Mouse (Mus musculus): Measurements from ENCODE around the gene Prr18. TPM values are rescaled to one million over a fixed set of nuclear protein-coding genes. Genes with fewer than 3 reads are reported as not detected.
A peak's percentile ranks its signal among the peaks of the same experiment; 100 is the strongest.
"Not testable (repeated sequence)": the region's sequence is repeated elsewhere in the genome, so short reads cannot be mapped to it uniquely, and the experiment has no call there.

The Prr18 gene
- under 1 TPM; 0.14 to 0.18 TPM for total RNA-seq (2021)
- long read RNA-seq, experiment 1 = 0 reads
- long read RNA-seq, experiment 2 = 0 reads

DNA sequence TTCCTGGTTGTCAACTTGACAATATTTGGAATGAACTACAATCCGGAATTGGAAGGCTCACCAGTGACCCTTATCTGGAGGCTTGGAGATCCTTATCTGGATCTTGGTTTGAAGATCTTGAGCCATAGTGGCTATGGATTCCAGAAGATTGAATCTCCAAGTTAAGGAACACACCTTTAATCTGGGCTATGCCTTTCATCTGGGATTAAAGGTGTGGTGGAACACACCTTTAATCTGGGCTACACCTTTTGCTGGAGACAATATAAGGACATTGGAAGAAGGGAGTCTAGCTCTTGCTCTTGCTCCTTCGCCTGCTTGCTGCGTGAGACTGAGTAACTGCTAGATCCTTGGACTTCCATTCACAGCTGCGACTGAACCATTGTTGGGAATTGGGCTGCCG is at the start of gene Prr18:
Gene Prr18, plus strand, starts transcription at position 301 of the 400 bp plus-strand sequence.
- intact Hi-C loops (cut with DNase I; ENCODE audit: low total_unique reads); DNase-seq: not testable (repeated sequence)

- DNase-seq = no peak
- intact Hi-C loops (cut with DNase I; ENCODE audit: low total_unique reads) = no loop called here
These were observed 47.1 kb upstream of the Prr18 start for GRCm38 (mm10) chr17:8289993-8290679.

DNA sequence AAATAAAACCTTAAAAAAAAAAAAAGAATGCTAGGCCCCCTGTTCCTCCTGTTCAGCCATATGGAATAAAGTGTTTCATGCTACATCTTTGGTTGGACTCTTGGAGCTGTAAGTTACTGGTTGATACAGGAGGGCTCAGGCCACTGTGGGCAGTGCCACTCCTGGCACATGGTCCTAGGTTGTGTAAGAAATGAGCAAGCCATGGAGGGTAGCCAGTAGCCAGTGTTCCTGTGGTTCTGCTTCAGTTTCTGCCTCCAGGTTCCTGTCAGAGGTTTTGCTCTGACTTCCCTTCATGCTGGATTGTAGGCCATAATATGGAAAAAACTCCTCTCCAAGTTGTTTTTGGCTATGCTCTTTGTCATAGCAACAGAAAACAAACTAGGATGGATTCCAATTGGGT is 46.5 kb upstream of the Prr18 start:
- no peak for DNase-seq
- intact Hi-C loops (cut with DNase I; ENCODE audit: low total_unique reads) = no loop called here

- DNase-seq = no peak
- intact Hi-C loops (cut with DNase I; ENCODE audit: low total_unique reads) = loop anchor here (5.0 kb wide), 1 partner anchor 34 kb away; no protein-coding TSS in a partner anchor
These were observed 41.4 kb upstream of the Prr18 start for GRCm38 (mm10) chr17:8295825-8296224.

DNA sequence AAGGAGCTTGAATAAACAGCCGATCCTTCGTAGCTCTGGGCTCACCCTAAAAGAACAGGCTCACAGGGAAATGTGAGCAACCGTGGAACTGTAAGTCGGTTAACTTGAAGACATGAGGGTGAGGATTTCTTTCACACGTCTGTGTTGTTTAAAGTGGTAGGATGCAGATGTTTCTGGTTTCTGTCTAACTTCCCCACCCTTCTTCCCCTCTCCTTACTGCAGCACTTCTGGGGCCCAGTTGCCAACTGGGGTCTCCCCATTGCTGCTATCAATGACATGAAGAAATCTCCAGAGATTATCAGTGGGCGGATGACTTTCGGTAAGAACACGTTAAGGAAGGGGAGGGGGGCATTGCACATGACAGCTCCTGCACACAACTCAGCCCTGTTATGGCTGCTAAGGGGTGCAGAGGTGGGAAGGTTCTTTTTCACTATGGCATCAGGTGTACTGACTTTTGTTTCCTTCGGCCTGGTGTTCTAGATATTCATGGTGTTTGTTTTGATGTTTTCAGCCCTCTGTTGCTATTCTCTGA is 40.9 kb upstream of the Prr18 start:
- intact Hi-C loops (cut with DNase I; ENCODE audit: low total_unique reads) = loop anchor here (5.0 kb wide), 1 partner anchor 34 kb away; no protein-coding TSS in a partner anchor

GRCm38 (mm10) chr17:8297746-8298145 is 39.5 kb upstream of the Prr18 start:
- no peak for DNase-seq
- intact Hi-C loops (cut with DNase I; ENCODE audit: low total_unique reads) = loop anchor here (5.0 kb wide), 1 partner anchor 35 kb away; no protein-coding TSS in a partner anchor

More for the DNA sequence above, 40.9 kb upstream of the Prr18 start:
- DNase-seq = no peak

GRCm38 (mm10) chr17:8298281-8298680 is 39.0 kb upstream of the Prr18 start:
- intact Hi-C loops (cut with DNase I; ENCODE audit: low total_unique reads) = loop anchor here (5.0 kb wide), 1 partner anchor 36 kb away; no protein-coding TSS in a partner anchor
- no peak for DNase-seq

- no peak for DNase-seq
- intact Hi-C loops (cut with DNase I; ENCODE audit: low total_unique reads) = loop anchor here (5.0 kb wide), 1 partner anchor 37 kb away; no protein-coding TSS in a partner anchor
These were observed 37.7 kb upstream of the Prr18 start for GRCm38 (mm10) chr17:8299524-8299923.

DNA sequence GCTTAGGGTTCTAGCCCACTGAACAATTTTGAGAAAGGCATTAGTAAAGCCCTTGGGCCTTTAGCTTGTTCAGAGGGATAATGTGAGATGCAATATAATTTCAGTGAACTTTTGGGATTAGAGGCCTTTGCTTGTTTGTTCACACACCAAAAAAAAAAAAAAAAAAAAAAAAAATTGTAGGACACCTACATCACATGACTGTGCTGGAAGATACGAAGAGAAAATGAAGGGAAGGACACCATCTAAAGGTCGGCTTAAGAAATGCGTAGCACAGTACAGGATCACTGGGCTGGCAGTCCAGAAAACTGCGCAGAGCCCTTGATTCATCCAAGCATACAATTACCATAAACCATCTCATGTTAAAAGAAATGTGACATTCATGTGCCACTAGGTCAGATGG is 35.7 kb upstream of the Prr18 start:
- DNase-seq = no peak
- intact Hi-C loops (cut with DNase I; ENCODE audit: low total_unique reads) = no loop called here

- DNase-seq = no peak
- intact Hi-C loops (cut with DNase I; ENCODE audit: low total_unique reads) = no loop called here
These were observed 34.4 kb upstream of the Prr18 start for GRCm38 (mm10) chr17:8302772-8303438.

DNA sequence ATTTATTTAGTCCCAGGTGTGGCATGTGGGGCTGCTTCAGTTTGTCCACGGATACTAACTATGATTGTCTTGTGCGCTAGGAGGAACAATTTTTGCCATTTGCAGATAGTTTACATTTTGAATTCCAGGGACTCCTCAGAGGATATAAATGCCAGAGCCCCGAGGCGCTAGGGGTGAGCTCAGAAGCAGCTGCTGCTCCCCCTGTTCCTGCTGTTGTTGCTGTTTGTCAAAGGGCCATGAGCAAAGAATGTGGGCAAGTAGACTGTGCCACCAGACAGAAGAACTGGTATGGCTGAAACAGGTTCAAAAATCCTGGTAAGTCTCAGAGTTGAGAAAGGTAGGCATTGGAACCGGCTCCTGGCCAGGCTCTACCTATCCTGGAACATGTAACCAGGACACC is 33.6 kb upstream of the Prr18 start:
- intact Hi-C loops (cut with DNase I; ENCODE audit: low total_unique reads) = no loop called here
- DNase-seq = no peak

DNA sequence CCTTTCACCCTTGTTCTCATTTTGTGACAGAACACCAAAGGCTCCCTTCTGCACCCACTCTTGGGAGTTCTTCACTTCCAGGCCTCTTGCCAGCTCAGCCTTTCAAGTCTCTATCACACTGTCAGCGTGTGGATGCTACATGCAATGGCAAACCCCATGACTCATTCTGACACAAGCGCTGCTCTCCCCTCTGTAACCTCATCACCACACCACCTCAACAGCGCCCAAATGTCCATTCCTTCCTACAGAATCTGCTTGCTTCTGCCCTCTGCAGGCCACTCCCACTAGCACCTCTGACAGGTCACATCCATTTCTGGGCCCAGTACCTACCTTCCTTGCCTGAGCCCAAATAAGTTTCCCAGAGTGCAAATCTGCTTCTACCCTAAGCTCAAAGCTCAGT is 31.5 kb upstream of the Prr18 start:
- DNase-seq = no peak
- intact Hi-C loops (cut with DNase I; ENCODE audit: low total_unique reads) = no loop called here

DNA sequence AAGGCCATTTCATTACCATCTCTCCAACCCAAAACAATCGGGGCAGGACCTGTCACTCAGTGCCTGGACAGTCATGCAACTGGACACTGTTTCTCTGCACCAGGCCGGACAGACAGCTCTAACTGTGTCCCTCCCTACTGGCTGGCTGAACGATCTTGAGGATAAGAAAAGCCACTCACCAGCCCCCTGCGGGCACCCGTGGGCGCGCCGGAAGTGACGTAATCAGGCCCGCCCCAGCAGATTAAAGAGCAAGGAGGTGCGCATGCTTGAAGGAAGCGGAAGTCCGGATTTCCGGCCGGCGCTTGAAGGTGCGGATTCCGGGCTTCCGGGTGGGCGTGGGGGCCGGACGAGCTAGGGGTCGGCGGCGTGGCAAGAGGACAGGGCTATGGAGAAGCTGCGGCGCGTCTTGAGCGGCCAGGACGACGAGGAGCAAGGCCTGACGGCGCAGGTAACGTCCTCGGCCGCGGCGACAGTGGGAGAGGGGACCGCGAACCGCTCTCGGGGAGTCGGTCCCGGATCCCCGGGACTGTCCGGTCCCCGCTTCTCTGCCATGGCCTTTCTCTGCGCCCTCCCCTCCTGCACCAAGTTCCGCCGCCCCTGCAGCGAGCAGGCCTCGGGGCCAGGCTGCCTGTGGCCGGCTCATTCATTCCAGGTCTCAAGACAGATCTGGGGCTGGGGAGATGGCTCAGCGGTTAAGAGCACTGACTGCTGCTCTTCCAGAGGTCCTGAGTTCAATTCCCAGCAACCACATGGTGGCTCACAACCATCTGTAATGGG is 26.2 kb upstream of the Prr18 start, which contains the start of gene Sft2d1:
Gene Sft2d1, plus strand, starts transcription at position 265 of the 777 bp plus-strand sequence.
- intact Hi-C loops (cut with DNase I; ENCODE audit: low total_unique reads) = loop anchor here (10.0 kb wide), 1 partner anchor 64 kb away; no protein-coding TSS in a partner anchor
- DNase-seq = peak; percentile 97

DNA sequence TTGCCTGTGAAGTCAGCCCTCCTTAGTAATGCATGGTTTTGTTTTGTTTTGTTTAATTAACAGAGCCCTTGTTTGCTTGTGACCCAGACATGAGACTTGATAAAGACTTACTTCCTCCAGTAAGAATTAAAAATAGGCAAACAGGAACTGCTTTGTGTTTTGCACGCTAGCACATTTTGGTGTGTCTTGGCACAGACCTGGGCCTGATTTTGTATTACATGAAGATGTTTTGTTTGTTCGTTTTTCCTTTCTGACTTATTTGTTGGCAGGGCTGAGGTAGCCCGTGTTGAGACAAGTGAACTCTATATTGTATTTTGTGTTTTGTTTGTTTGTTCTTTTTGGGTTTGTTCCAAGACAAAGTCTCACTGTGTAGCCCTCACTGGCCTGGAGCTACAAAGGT is 25.5 kb upstream of the Prr18 start:
- intact Hi-C loops (cut with DNase I; ENCODE audit: low total_unique reads) = loop anchor here (10.0 kb wide), 1 partner anchor 63 kb away; no protein-coding TSS in a partner anchor
- no peak for DNase-seq

DNA sequence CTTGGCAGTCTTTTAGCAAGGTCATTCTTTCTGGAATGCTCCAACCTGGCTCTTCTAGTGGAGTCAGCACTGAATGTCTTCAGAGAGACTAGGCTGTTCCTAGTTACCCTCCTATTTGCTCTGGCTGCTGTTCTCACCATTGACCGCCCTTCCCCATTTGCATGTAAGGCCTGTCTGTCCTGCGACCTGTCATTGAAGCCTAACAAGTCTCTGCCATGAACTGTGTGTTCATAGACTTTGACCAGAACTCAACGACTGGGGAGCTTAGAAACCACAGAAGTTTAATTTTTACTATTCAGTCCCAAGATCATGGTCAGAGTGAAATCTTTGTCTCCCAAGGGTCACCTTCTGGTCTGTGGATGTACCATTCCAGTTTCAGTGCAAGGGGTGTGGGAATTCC is 23.3 kb upstream of the Prr18 start:
- no peak for DNase-seq
- intact Hi-C loops (cut with DNase I; ENCODE audit: low total_unique reads) = loop anchor here (10.0 kb wide), 1 partner anchor 61 kb away; no protein-coding TSS in a partner anchor

- intact Hi-C loops (cut with DNase I; ENCODE audit: low total_unique reads) = loop anchor here (10.0 kb wide), 1 partner anchor 59 kb away; no protein-coding TSS in a partner anchor
- DNase-seq = no peak
These were observed 21.0 kb upstream of the Prr18 start for GRCm38 (mm10) chr17:8316251-8316650.

DNA sequence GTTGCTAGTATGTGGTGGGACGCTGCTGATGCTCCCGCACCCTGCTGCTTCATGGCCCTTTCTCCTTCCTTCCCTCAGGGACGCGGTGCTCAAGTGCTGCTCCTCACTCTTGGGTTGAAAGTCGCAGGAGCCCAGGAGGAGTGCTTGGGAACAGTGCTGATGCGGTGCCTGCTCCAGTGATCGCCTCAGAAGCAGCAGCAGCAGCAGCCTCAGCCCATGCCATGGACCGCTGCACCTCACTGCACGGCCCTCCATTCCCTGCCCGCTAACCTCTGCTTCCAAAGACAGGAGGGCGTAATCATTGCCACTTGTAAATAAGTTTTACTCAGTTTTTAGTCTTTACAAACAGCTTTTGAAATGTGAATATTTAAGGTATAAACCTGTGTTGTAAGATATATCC is 10.4 kb upstream of the Prr18 start:
- intact Hi-C loops (cut with DNase I; ENCODE audit: low total_unique reads); DNase-seq: not testable (repeated sequence)

- intact Hi-C loops (cut with DNase I; ENCODE audit: low total_unique reads) = no loop called here
- no peak for DNase-seq
These were observed 8.6 kb upstream of the Prr18 start for GRCm38 (mm10) chr17:8328511-8329174.

DNA sequence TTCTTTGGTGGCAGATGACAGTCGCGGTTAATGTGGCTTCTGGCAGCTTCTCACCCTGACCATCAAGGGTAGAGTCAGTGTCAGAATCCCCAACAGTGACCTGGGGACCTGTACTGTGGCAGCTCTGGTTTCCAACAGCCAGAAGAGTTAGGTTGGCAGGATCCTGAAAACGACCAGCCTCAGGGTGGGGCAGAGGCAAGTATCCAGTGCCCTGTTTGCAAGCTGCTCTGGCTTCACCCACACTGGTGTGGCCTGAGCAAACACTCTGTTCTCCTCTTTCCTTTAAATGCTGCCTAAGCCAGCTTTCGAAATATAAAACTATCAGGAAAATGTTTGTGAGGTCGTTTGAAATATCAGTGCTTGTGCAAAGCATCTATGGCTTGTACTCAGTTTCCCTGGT is 6.7 kb upstream of the Prr18 start:
- intact Hi-C loops (cut with DNase I; ENCODE audit: low total_unique reads) = no loop called here
- DNase-seq = no peak
